Mouse (Mus musculus) CH12.LX (cell line): Measurements from ENCODE around the gene Blnk. TPM values are rescaled to one million over a fixed set of nuclear protein-coding genes. Genes with fewer than 3 reads are reported as not detected.

ENCODE experiments used
- DNase-seq: peaks from one replicate; pipeline ENCODE4 v3.0.0-alpha.2; 2013; ENCODE audit errors: extremely low read depth
- H3K27ac ChIP-seq: 2 replicates; pipeline ENCODE4 v1.5.1; 2012; ENCODE audit warnings: low read depth, mild to moderate bottlenecking, control low read depth, moderate library complexity; ENCODE audit not compliant: insufficient read depth
- H3K27me3 ChIP-seq: replicated peaks from 2 replicates; pipeline ENCODE3; 2012; ENCODE audit warnings: inconsistent platforms
- H3K36me3 ChIP-seq, 2 experiments: replicated peaks in 1 of 2; 2 replicates each; pipeline versions ENCODE3 to v1.6.1; 2012; ENCODE audit warnings: inconsistent platforms in 1 of 2, low read length in 1 of 2, mild to moderate bottlenecking in 1 of 2, mixed read lengths in 1 of 2, moderate library complexity in 1 of 2; ENCODE audit not compliant: control insufficient read depth in 1 of 2, insufficient read depth in 1 of 2
- H3K4me1 ChIP-seq, 2 experiments: 2 replicates each; pipeline ENCODE4 v1.6.1; 2012; ENCODE audit warnings: inconsistent platforms in 1 of 2, moderate library complexity in 1 of 2; ENCODE audit not compliant: insufficient read depth in 2 of 2, control insufficient read depth in 1 of 2
- H3K4me2 ChIP-seq: 2 replicates; pipeline ENCODE4 v1.6.1; 2012; ENCODE audit warnings: low read depth, mild to moderate bottlenecking, control low read depth; ENCODE audit not compliant: poor library complexity, insufficient read depth, severe bottlenecking
- H3K4me3 ChIP-seq, 3 experiments: fragments of 150-350 bp in 1 of 3; sonication (generic) in 1 of 3; replicated peaks in 1 of 3; 2 replicates each; pipeline versions ENCODE3 to v1.5.1; 2011 to 2012; ENCODE audit warnings: low read depth in 2 of 3, low read length in 2 of 3, mild to moderate bottlenecking in 2 of 3, moderate library complexity in 2 of 3, control low read depth in 1 of 3, improper control_type of control experiment in 1 of 3, inconsistent platforms in 1 of 3, mixed read lengths in 1 of 3; ENCODE audit not compliant: poor library complexity in 1 of 3
- H3K79me2 ChIP-seq: replicated peaks from 2 replicates; pipeline ENCODE4 v1.6.1; 2012; ENCODE audit warnings: mild to moderate bottlenecking, moderate library complexity; ENCODE audit not compliant: control insufficient read depth, poor library complexity, insufficient read depth, severe bottlenecking; ENCODE audit errors: extremely low read depth
- H3K9ac ChIP-seq: 2 replicates; pipeline ENCODE4 v1.6.1; 2012; ENCODE audit warnings: low read depth, mild to moderate bottlenecking, control low read depth, moderate library complexity; ENCODE audit not compliant: insufficient read depth
- H3K9me3 ChIP-seq: replicated peaks from 2 replicates; pipeline ENCODE3; 2012; ENCODE audit warnings: low read length, inconsistent platforms, mixed read lengths
- BHLHE40 ChIP-seq: IDR thresholded peaks from 2 replicates; pipeline ENCODE4 v1.6.1; 2011; ENCODE audit warnings: mild to moderate bottlenecking, low read depth, low read length, improper control_type of control experiment
- CHD1 ChIP-seq: IDR thresholded peaks from 2 replicates; pipeline ENCODE4 v1.6.1; 2012; ENCODE audit warnings: low read depth, low read length, improper control_type of control experiment, inconsistent platforms
- CHD2 ChIP-seq: IDR thresholded peaks from 2 replicates; pipeline ENCODE4 v1.6.1; 2011; ENCODE audit warnings: low read length, improper control_type of control experiment
- CTCF ChIP-seq, 2 experiments: IDR thresholded peaks in 1 of 2; conservative IDR thresholded peaks in 1 of 2; 2 replicates each; pipeline ENCODE4 v1.5.1; 2011 to 2012; ENCODE audit warnings: low read depth in 2 of 2, low read length in 2 of 2, improper control_type of control experiment in 1 of 2, inconsistent platforms in 1 of 2, mild to moderate bottlenecking in 1 of 2, moderate library complexity in 1 of 2
- ELF1 ChIP-seq: IDR thresholded peaks from 2 replicates; pipeline ENCODE4 v1.6.1; 2014; ENCODE audit warnings: low read depth, mild to moderate bottlenecking, inconsistent platforms, low read length, improper control_type of control experiment
- EP300 ChIP-seq: IDR thresholded peaks from 2 replicates; pipeline ENCODE4 v1.6.1; 2011; ENCODE audit warnings: low read length, improper control_type of control experiment
- ETS1 ChIP-seq: conservative IDR thresholded peaks from 2 replicates; pipeline ENCODE4 v1.6.1; 2012; ENCODE audit warnings: low read depth, mild to moderate bottlenecking, inconsistent platforms, low read length, improper control_type of control experiment, moderate library complexity
- HCFC1 ChIP-seq: IDR thresholded peaks from 2 replicates; pipeline ENCODE4 v1.6.1; 2012; ENCODE audit warnings: low read depth, mild to moderate bottlenecking, inconsistent platforms, low read length, improper control_type of control experiment
- IRF4 ChIP-seq: IDR thresholded peaks from 2 replicates; pipeline ENCODE4 v1.6.1; 2014; ENCODE audit warnings: low read depth, mild to moderate bottlenecking, inconsistent platforms, low read length, improper control_type of control experiment
- JUN ChIP-seq: IDR thresholded peaks from 2 replicates; pipeline ENCODE4 v1.6.1; 2011; ENCODE audit warnings: low read depth, mild to moderate bottlenecking, low read length, improper control_type of control experiment, moderate library complexity; ENCODE audit not compliant: insufficient read depth
- JUND ChIP-seq: conservative IDR thresholded peaks from 2 replicates; pipeline ENCODE4 v1.6.1; 2011; ENCODE audit warnings: low read depth, low read length, improper control_type of control experiment
- KAT2A ChIP-seq: IDR thresholded peaks from 2 replicates; pipeline ENCODE4 v1.6.1; 2012; ENCODE audit warnings: low read length, improper control_type of control experiment, inconsistent platforms; ENCODE audit not compliant: insufficient replicate concordance
- MAFK ChIP-seq: IDR thresholded peaks from 2 replicates; pipeline ENCODE4 v1.6.1; 2011; ENCODE audit warnings: low read length, improper control_type of control experiment; ENCODE audit not compliant: insufficient replicate concordance
- MAZ ChIP-seq: IDR thresholded peaks from 2 replicates; pipeline ENCODE4 v1.6.1; 2012; ENCODE audit warnings: low read depth, mild to moderate bottlenecking, inconsistent platforms, low read length, improper control_type of control experiment, moderate library complexity
- MXI1 ChIP-seq: IDR thresholded peaks from 2 replicates; pipeline ENCODE4 v1.6.1; 2011; ENCODE audit warnings: mild to moderate bottlenecking, low read depth, low read length, improper control_type of control experiment
- NELFE ChIP-seq: IDR thresholded peaks from 2 replicates; pipeline ENCODE4 v1.6.1; 2011; ENCODE audit warnings: low read depth, low read length, improper control_type of control experiment
- NRF1 ChIP-seq: IDR thresholded peaks from 2 replicates; pipeline ENCODE4 v1.6.1; 2014; ENCODE audit warnings: low read depth, mild to moderate bottlenecking, inconsistent platforms, low read length, improper control_type of control experiment, moderate library complexity
- PAX5 ChIP-seq: IDR thresholded peaks from 2 replicates; pipeline ENCODE4 v1.6.1; 2012; ENCODE audit warnings: low read length, inconsistent platforms, mixed read lengths
- POLR2A ChIP-seq: IDR thresholded peaks from 2 replicates; pipeline ENCODE4 v1.6.1; 2011; ENCODE audit warnings: low read depth, mild to moderate bottlenecking, improper control_type of control experiment, low read length
- POLR2AphosphoS2 ChIP-seq: IDR thresholded peaks from 2 replicates; pipeline ENCODE4 v1.6.1; 2011; ENCODE audit warnings: low read depth, low read length, improper control_type of control experiment
- RAD21 ChIP-seq: IDR thresholded peaks from 2 replicates; pipeline ENCODE4 v1.6.1; 2011; ENCODE audit warnings: low read depth, mild to moderate bottlenecking, low read length, improper control_type of control experiment, moderate library complexity
- SIN3A ChIP-seq: IDR thresholded peaks from 2 replicates; pipeline ENCODE4 v1.6.1; 2012; ENCODE audit warnings: low read length, improper control_type of control experiment, inconsistent platforms
- SMC3 ChIP-seq: IDR thresholded peaks from 2 replicates; pipeline ENCODE4 v1.6.1; 2011; ENCODE audit warnings: low read depth, low read length, improper control_type of control experiment
- TBP ChIP-seq: conservative IDR thresholded peaks from 2 replicates; pipeline ENCODE4 v1.6.1; 2011; ENCODE audit warnings: low read depth, low read length, improper control_type of control experiment
- TCF12 ChIP-seq: IDR thresholded peaks from 2 replicates; pipeline ENCODE4 v1.6.1; 2014; ENCODE audit warnings: low read depth, mild to moderate bottlenecking, inconsistent platforms, low read length, improper control_type of control experiment
- UBTF ChIP-seq: IDR thresholded peaks from 2 replicates; pipeline ENCODE4 v1.6.1; 2012; ENCODE audit warnings: low read depth, mild to moderate bottlenecking, inconsistent platforms, low read length, improper control_type of control experiment, moderate library complexity
- USF1 ChIP-seq: IDR thresholded peaks from 2 replicates; pipeline ENCODE4 v1.6.1; 2014; ENCODE audit warnings: low read depth, mild to moderate bottlenecking, inconsistent platforms, low read length, improper control_type of control experiment
- USF2 ChIP-seq: conservative IDR thresholded peaks from 2 replicates; pipeline ENCODE4 v1.6.1; 2011; ENCODE audit warnings: low read depth, low read length, improper control_type of control experiment
- ZMIZ1 ChIP-seq: IDR thresholded peaks from 2 replicates; pipeline ENCODE4 v1.6.1; 2012; ENCODE audit warnings: low read depth, mild to moderate bottlenecking, inconsistent platforms, low read length, improper control_type of control experiment
- ZNF384 ChIP-seq: IDR thresholded peaks from 2 replicates; pipeline ENCODE4 v1.6.1; 2012; ENCODE audit warnings: low read depth, low read length, improper control_type of control experiment, inconsistent platforms
- dilution Hi-C: fragments of 300-500 bp; cut with MboI; formaldehyde crosslinking; loops from 2 replicates; pipeline ENCODE4 v1.14.3; 2020; ENCODE audit warnings: low sequenced_read_pairs; ENCODE audit not compliant: extremely low pct_unique_long_range_greater_than_20kb, extremely low pct_ligation_motif_present
- in situ Hi-C: fragments of 300-500 bp; cut with MboI; formaldehyde crosslinking; loops from 3 replicates; pipeline ENCODE4 v1.14.3; 2019; ENCODE audit warnings: low sequenced_read_pairs, low pct_ligation_motif_present, low pct_unique_long_range_greater_than_20kb, mixed read lengths
- polyA plus RNA-seq: library from polyadenylated mRNA; unstranded; fragments of >175 nt; gene quantifications from 2 replicates; pipeline ENCODE4 v1.2.1, GENCODE M21; 2012; ENCODE audit warnings: low read depth; ENCODE audit not compliant: insufficient read length
- total RNA-seq, 2 experiments: library from RNA; depleted of rRNA; stranded (reverse); fragments of 300-350 nt in 1 of 2; fragments of >200 nt in 1 of 2; gene quantifications; 2 replicates each; pipeline ENCODE4 v1.2.3; 2012 to 2014

The Blnk gene
- total and polyA plus RNA-seq, 3 experiments = 86.8 to 284 (median 101) TPM

- H3K4me1 ChIP-seq = peaks cover 26 to 61% of the 10 kb centered on the region in 2 experiments
- peak overlapping the region; percentile 98 for H3K4me2 ChIP-seq
- no peak for DNase-seq
- no peak overlapping the region for H3K9ac ChIP-seq
- H3K79me2 ChIP-seq = peaks cover 22% of the 10 kb centered on the region
- H3K27ac ChIP-seq = peak overlapping the region; percentile 99
- no peaks in the 10 kb centered on the region for H3K27me3 ChIP-seq
- H3K36me3 ChIP-seq = no peaks in the 10 kb centered on the region
- in situ Hi-C loops (no loop called here), dilution Hi-C loops (no loop called here)
- TF ChIP-seq BHLHE40 (peak; percentile 67; the same call in 1 of the 2 replicates), TCF12 (no peak), UBTF (no peak), ZNF384 (no peak)
- H3K9me3 ChIP-seq = no peaks in the 10 kb centered on the region
- no peak overlapping the region for H3K4me3 ChIP-seq
Measured at GRCm38 (mm10) chr19:40996722-40997121, 2.4 kb upstream of the Blnk start.

GRCm38 (mm10) chr19:40995449-40996401 lies 1.4 kb upstream of the Blnk start:
- in situ Hi-C loops = no loop called here
- peaks cover 26 to 61% of the 10 kb centered on the region in 2 experiments for H3K4me1 ChIP-seq
- peaks cover 32% of the 10 kb centered on the region for H3K79me2 ChIP-seq
- H3K36me3 ChIP-seq = peaks cover 0 to 6% of the 10 kb centered on the region in 2 experiments
- dilution Hi-C loops = no loop called here
- peak overlapping the region in 2 of 3 experiments; percentile 22 to 44 for H3K4me3 ChIP-seq
- H3K9me3 ChIP-seq = no peaks in the 10 kb centered on the region
- H3K9ac ChIP-seq = peak overlapping the region; percentile 74
- H3K27ac ChIP-seq = peak overlapping the region; percentile 99
- no peaks in the 10 kb centered on the region for H3K27me3 ChIP-seq
- peak overlapping the region; percentile 98 for H3K4me2 ChIP-seq
- DNase-seq = peak; percentile 89
- TF ChIP-seq KAT2A (0 out of 2 replicates have a peak, but pooled peaks have one; percentile 31), CHD2 (peak; percentile 88), ZMIZ1 (no peak; the same call in none of the 2 replicates), PAX5 (no peak), NRF1 (no peak), JUND (peak; percentile 56), ETS1 (peak; percentile 85), RAD21 (peak; percentile 16), EP300 (peak; percentile 98), ELF1 (peak; percentile 27; the same call in 1 of the 2 replicates), MXI1 (0 out of 2 replicates have a peak, but pooled peaks have one; percentile 15), NELFE (no peak; the same call in 1 of the 2 replicates), TBP (0 out of 2 replicates have a peak, but pooled peaks have one; percentile 11), BHLHE40 (peak; percentile 89), IRF4 (peak; percentile 98), JUN (peak; percentile 67; the same call in 1 of the 2 replicates), POLR2AphosphoS2 (no peak), ZNF384 (peak; percentile 18; the same call in 1 of the 2 replicates), USF1 (no peak), POLR2A (peak; percentile 41; the same call in 1 of the 2 replicates), HCFC1 (no peak), USF2 (no peak; the same call in 1 of the 2 replicates), CTCF (conservative IDR thresholded peaks at IDR 0.05 in 1 of 2, IDR thresholded peaks at IDR 0.05 in 1 of 2; ENCODE audit: low read depth in 2 of 2, low read length in 2 of 2) (peak in 1 of 2 experiments; percentile 20; a peak in 1 of 4 replicates), SMC3 (peak; percentile 20), MAZ (no peak), CHD1 (no peak; the same call in none of the 2 replicates), SIN3A (peak; percentile 87), MAFK (peak; percentile 64; the same call in 1 of the 2 replicates)
